Mouse (Mus musculus) right cerebral cortex, postnatal 25 days (tissue): ENCODE results near the gene Gm572.

ENCODE experiments used
- DNase-seq: peaks from one replicate; pipeline ENCODE4 v3.0.0; 2022

Gm572 gene

GRCm38 (mm10) chr4:148667006-148667755 is 24.1 kb downstream of the Gm572 start:
- DNase-seq = no peak

- no peak for DNase-seq
Measured at GRCm38 (mm10) chr4:148671230-148671947, 28.3 kb downstream of the Gm572 start.

GRCm38 (mm10) chr4:148675043-148675442 is 31.9 kb downstream of the Gm572 start:
- DNase-seq = no peak

- DNase-seq = no peak
Measured at GRCm38 (mm10) chr4:148676188-148676960, 33.3 kb downstream of the Gm572 start.

- no peak for DNase-seq
Measured at GRCm38 (mm10) chr4:148676961-148677637, 34.0 kb downstream of the Gm572 start.

- DNase-seq = no peak
Measured at GRCm38 (mm10) chr4:148678105-148678504, 35.0 kb downstream of the Gm572 start.

GRCm38 (mm10) chr4:148680505-148681067 is 37.5 kb downstream of the Gm572 start:
- no peak for DNase-seq

- DNase-seq = no peak
Measured at GRCm38 (mm10) chr4:148681429-148681828, 38.3 kb downstream of the Gm572 start.

- DNase-seq = no peak
Measured at GRCm38 (mm10) chr4:148682961-148683360, 39.8 kb downstream of the Gm572 start.

- DNase-seq = no peak
Measured at GRCm38 (mm10) chr4:148683539-148683938, 40.4 kb downstream of the Gm572 start.

GRCm38 (mm10) chr4:148686491-148686941 is 43.4 kb downstream of the Gm572 start:
- DNase-seq = no peak

- no peak for DNase-seq
Measured at GRCm38 (mm10) chr4:148688091-148688490, 45.0 kb downstream of the Gm572 start.

GRCm38 (mm10) chr4:148691185-148691584 is 48.1 kb downstream of the Gm572 start:
- DNase-seq = no peak

- no peak for DNase-seq
Measured at GRCm38 (mm10) chr4:148693417-148693959, 50.4 kb downstream of the Gm572 start.

GRCm38 (mm10) chr4:148704756-148705155 is 61.6 kb downstream of the Gm572 start:
- DNase-seq = peak; percentile 16

GRCm38 (mm10) chr4:148708836-148709235 is 65.7 kb downstream of the Gm572 start:
- no peak for DNase-seq

GRCm38 (mm10) chr4:148710446-148710845 is 67.3 kb downstream of the Gm572 start:
- no peak for DNase-seq

- no peak for DNase-seq
Measured at GRCm38 (mm10) chr4:148711323-148711722, 68.2 kb downstream of the Gm572 start.

- DNase-seq = no peak
Measured at GRCm38 (mm10) chr4:148712632-148713031, 69.5 kb downstream of the Gm572 start.

GRCm38 (mm10) chr4:148714064-148714463 is 70.9 kb downstream of the Gm572 start:
- DNase-seq = no peak

GRCm38 (mm10) chr4:148714739-148715138 is 71.6 kb downstream of the Gm572 start:
- no peak for DNase-seq

GRCm38 (mm10) chr4:148715396-148715795 is 72.3 kb downstream of the Gm572 start:
- no peak for DNase-seq
